Mouse (Mus musculus): ENCODE results near the gene Mrps23. TPM values are rescaled to one million over a fixed set of nuclear protein-coding genes. Genes with fewer than 3 reads are reported as not detected.
A peak's percentile ranks its signal among the peaks of the same experiment; 100 is the strongest.

The Mrps23 gene
- total and polyA plus RNA-seq, 2 experiments from 2014 or later: 48.7 to 67.1 TPM

DNA sequence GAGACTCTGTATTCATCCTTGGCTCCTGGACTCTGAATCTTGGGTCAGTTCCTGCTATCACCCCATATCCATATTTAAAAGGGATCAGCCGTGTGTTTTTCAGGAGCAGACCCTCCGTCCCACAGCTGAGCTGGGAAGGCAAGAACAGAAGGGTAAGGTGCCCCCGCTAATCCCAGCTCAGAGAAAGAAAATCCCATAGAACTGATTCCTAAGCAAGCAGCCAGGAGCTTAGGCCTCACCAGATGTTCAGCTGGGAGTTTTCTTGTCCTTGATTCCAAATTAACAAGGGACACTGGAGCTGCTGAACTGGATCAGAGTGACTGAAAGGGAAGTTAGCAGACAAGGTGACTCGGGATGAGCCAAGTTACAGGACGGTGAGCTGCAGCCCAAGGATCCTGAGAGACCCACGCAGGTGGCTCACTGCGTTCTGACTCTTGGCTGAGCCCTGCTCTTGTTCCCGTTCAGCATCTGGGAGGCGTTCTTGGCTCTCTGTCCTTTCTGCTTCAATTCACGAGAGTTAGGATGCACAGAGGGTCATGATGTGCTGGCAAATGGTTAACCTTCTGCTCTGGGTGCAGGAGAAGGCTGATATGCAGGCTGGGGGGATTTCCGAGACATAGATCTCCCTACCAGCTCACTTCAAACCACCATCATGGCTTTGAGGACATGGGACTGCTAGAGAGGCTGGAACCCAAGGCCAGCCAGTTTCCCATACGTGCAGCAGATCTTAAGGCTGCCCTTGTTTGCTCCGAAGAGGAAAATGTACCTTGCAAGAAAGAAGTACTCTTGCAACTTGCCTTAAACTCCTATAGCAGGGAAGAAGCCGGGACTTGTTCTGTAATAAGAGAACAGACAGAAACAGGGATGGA is 17.9 kb upstream of the Mrps23 start:
- Histone ChIP-seq H3K36me3 (ENCODE audit: insufficient read depth, low read length) (peaks cover 15% of the 10 kb centered on the region), H3K9me3 (ENCODE audit: low read length) (no peaks in the 10 kb centered on the region), H3K9ac (replicated peaks; ENCODE audit: low read length) (peak overlapping the region; percentile 18; the same call in 1 of the 2 replicates), H3K27ac (peak overlapping the region; percentile 64; the same call in 1 of the 2 replicates), H3K4me1 (ENCODE audit: insufficient read depth, low read length) (peaks cover 14% of the 10 kb centered on the region), H3K4me2 (ENCODE audit: low read depth, low read length) (no peak overlapping the region), H3K4me3 (ENCODE audit: low read length) (no peak overlapping the region), H3K27me3 (ENCODE audit: insufficient read depth, low read length) (peaks cover under 1% of the 10 kb centered on the region; the same call in 1 of the 2 replicates)
- DNase-seq (ENCODE audit: low spot score): no peak
- TF ChIP-seq CTCF (IDR thresholded peaks at IDR 0.05; ENCODE audit: low read depth): no peak
- ATAC-seq: no peak
- WGBS: 68% methylated on average over 14 of the region's 14 CpGs

DNA sequence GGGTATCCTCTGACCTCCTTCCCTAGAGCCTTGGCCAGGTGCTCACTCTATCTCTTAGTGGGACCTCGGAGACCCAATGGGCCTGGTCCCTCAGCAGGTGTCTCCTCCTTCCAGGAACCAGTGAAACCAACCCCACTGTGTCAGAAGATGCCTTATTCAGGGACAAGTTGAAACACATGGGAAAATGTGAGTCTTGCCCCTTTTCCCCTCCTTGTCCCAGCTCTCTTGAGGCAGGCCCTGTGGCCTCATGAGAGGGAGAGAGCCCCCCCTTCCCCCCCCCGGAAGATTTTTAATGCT is 17.3 kb upstream of the Mrps23 start:
- WGBS: 40% methylated on average over 2 of the region's 2 CpGs
- no peaks in the 10 kb centered on the region for H3K9me3 ChIP-seq (ENCODE audit: low read length)
- H3K36me3 ChIP-seq (ENCODE audit: insufficient read depth, low read length): peaks cover 15% of the 10 kb centered on the region
- peak overlapping the region; percentile 64; the same call in 1 of the 2 replicates for H3K27ac ChIP-seq
- DNase-seq (ENCODE audit: low spot score) (no peak), ATAC-seq (no peak)
- H3K9ac ChIP-seq (replicated peaks; ENCODE audit: low read length): peak overlapping the region; percentile 18; the same call in 1 of the 2 replicates
- H3K4me1 ChIP-seq (ENCODE audit: insufficient read depth, low read length): peaks cover 13% of the 10 kb centered on the region
- peaks cover 6% of the 10 kb centered on the region; the same call in 1 of the 2 replicates for H3K27me3 ChIP-seq (ENCODE audit: insufficient read depth, low read length)
- no peak overlapping the region for H3K4me3 ChIP-seq (ENCODE audit: low read length)
- no peak overlapping the region for H3K4me2 ChIP-seq (ENCODE audit: low read depth, low read length)
- TF ChIP-seq CTCF (IDR thresholded peaks at IDR 0.05; ENCODE audit: low read depth): no peak

GRCm38 (mm10) chr11:88187417-88188133 is 16.6 kb upstream of the Mrps23 start:
- ATAC-seq (peak; percentile 97), DNase-seq (ENCODE audit: low spot score) (peak; percentile 92)
- peaks cover 13% of the 10 kb centered on the region for H3K4me1 ChIP-seq (ENCODE audit: insufficient read depth, low read length)
- 8% methylated on average over 25 of the region's 25 CpGs for WGBS
- peak overlapping the region; percentile 21; the same call in 1 of the 2 replicates for H3K9ac ChIP-seq (replicated peaks; ENCODE audit: low read length)
- peak; percentile 94 for TF ChIP-seq CTCF (IDR thresholded peaks at IDR 0.05; ENCODE audit: low read depth)
- peak overlapping the region; percentile 64; the same call in 1 of the 2 replicates for H3K27ac ChIP-seq
- H3K27me3 ChIP-seq (ENCODE audit: insufficient read depth, low read length): peaks cover 10% of the 10 kb centered on the region
- no peak overlapping the region for H3K4me3 ChIP-seq (ENCODE audit: low read length)
- H3K36me3 ChIP-seq (ENCODE audit: insufficient read depth, low read length): peaks cover 15% of the 10 kb centered on the region
- no peaks in the 10 kb centered on the region for H3K9me3 ChIP-seq (ENCODE audit: low read length)
- H3K4me2 ChIP-seq (ENCODE audit: low read depth, low read length): peak overlapping the region; percentile 49

GRCm38 (mm10) chr11:88188216-88188615 is 16.0 kb upstream of the Mrps23 start:
- no peak for ATAC-seq
- H3K9ac ChIP-seq (replicated peaks; ENCODE audit: low read length): 0 out of 2 replicates have a peak overlapping the region, but pooled peaks have one; percentile 21
- TF ChIP-seq CTCF (IDR thresholded peaks at IDR 0.05; ENCODE audit: low read depth): no peak
- WGBS: 63% methylated on average over 8 of the region's 8 CpGs
- no peak for DNase-seq (ENCODE audit: low spot score)
- H3K27ac ChIP-seq: 0 out of 2 replicates have a peak overlapping the region, but pooled peaks have one; percentile 64
- H3K4me3 ChIP-seq (ENCODE audit: low read length): no peak overlapping the region
- peaks cover 10% of the 10 kb centered on the region for H3K36me3 ChIP-seq (ENCODE audit: insufficient read depth, low read length)
- peaks cover 11% of the 10 kb centered on the region for H3K27me3 ChIP-seq (ENCODE audit: insufficient read depth, low read length)
- no peak overlapping the region for H3K4me2 ChIP-seq (ENCODE audit: low read depth, low read length)
- no peaks in the 10 kb centered on the region for H3K9me3 ChIP-seq (ENCODE audit: low read length)
- H3K4me1 ChIP-seq (ENCODE audit: insufficient read depth, low read length): peaks cover 13% of the 10 kb centered on the region

DNA sequence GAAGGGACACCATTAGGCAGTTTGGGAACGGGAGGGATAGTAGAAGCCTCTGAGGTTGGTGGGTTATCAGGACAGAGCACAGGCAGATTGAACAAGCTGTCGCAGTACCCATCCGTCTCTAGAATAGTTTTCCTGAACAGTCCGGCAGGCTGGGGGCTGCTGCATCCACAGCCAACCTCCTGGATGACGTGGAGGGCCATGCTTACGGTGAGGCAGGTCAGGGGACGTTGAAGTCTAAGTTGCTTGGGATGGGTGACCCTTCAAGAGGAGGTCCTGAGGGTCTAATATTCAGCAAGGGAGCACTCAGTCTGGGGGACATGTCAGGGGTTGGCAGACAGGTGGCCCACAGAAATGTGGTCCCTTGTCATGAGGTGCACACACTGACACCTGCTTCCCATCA is 15.6 kb upstream of the Mrps23 start:
- Histone ChIP-seq H3K36me3 (ENCODE audit: insufficient read depth, low read length) (peaks cover 6% of the 10 kb centered on the region; the same call in 1 of the 2 replicates), H3K9ac (replicated peaks; ENCODE audit: low read length) (no peak overlapping the region), H3K9me3 (ENCODE audit: low read length) (no peaks in the 10 kb centered on the region), H3K27ac (no peak overlapping the region), H3K4me3 (ENCODE audit: low read length) (no peak overlapping the region), H3K4me2 (ENCODE audit: low read depth, low read length) (no peak overlapping the region), H3K4me1 (ENCODE audit: insufficient read depth, low read length) (peaks cover 13% of the 10 kb centered on the region), H3K27me3 (ENCODE audit: insufficient read depth, low read length) (peaks cover 11% of the 10 kb centered on the region)
- no peak for TF ChIP-seq CTCF (IDR thresholded peaks at IDR 0.05; ENCODE audit: low read depth)
- 92% methylated on average over 7 of the region's 7 CpGs for WGBS
- DNase-seq (ENCODE audit: low spot score) (no peak), ATAC-seq (no peak)

GRCm38 (mm10) chr11:88192595-88192994 is 11.6 kb upstream of the Mrps23 start:
- Histone ChIP-seq H3K4me3 (ENCODE audit: low read length) (no peak overlapping the region), H3K9me3 (ENCODE audit: low read length) (no peaks in the 10 kb centered on the region), H3K36me3 (ENCODE audit: insufficient read depth, low read length) (no peaks in the 10 kb centered on the region), H3K27ac (no peak overlapping the region), H3K4me1 (ENCODE audit: insufficient read depth, low read length) (peaks cover 4% of the 10 kb centered on the region; the same call in 1 of the 2 replicates), H3K27me3 (ENCODE audit: insufficient read depth, low read length) (peaks cover 15% of the 10 kb centered on the region), H3K9ac (replicated peaks; ENCODE audit: low read length) (no peak overlapping the region), H3K4me2 (ENCODE audit: low read depth, low read length) (no peak overlapping the region)
- ATAC-seq (no peak), DNase-seq (ENCODE audit: low spot score) (peak; percentile 53)
- peak; percentile 50 for TF ChIP-seq CTCF (IDR thresholded peaks at IDR 0.05; ENCODE audit: low read depth)
- WGBS: 34% methylated on average over 4 of the region's 4 CpGs

Data from hindbrain, postnatal 0 days (tissue).